Mouse (Mus musculus) naive thymus-derived CD4-positive, alpha-beta T cell, adult 2 months (primary cell): ENCODE results near the gene Slu7.

Experiments
- DNase-seq: peaks from one replicate; pipeline ENCODE4 v3.0.0-alpha.2; 2011; ENCODE audit warnings: low read depth

The Slu7 gene

DNA sequence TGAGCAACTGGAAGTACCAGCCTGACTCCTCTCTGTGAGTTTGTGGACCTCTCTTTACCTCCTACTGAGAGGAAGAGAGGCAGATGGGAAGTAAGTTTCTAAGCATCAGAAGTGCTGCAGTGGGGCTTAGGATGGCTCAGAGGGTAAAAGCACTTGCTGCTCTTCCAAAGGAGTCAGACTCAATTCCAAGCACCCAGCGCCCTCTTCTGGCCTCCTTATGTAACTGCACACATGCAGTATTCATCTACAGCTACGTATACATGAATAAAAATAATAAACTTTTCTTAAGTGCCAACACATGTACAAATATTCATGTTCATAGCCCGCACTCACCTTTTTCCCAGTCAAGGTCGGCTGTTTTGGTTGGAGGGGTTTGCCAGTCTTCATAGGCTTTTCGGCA is 9.2 kb upstream of the Slu7 start:
- peak; percentile 25 for DNase-seq

DNA sequence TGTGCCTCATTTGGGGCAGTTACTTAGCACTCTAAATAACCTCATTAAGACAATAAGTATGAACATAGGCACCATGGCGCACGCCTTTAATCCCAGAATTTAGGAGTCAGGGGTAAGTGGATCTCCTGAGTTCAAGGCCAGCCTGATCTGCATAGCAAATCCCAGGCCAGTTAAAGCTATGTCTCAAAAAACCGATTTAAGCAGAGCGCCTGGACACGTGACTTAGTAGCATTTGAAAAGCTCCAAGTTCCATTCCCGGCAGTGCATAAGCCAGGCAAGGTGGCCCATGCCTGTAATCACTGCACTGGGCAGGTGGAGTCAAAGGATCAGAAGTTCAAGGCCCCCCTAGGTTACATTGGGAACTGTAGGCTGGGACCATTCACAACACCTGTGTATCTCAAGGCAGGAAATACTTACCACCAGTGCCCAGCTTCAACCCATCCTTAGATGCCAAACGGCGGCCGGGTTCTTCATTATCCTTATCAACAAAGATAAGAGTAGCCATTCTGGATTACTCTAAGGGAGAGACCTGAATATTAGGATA is 8.3 kb upstream of the Slu7 start:
- no peak for DNase-seq

DNA sequence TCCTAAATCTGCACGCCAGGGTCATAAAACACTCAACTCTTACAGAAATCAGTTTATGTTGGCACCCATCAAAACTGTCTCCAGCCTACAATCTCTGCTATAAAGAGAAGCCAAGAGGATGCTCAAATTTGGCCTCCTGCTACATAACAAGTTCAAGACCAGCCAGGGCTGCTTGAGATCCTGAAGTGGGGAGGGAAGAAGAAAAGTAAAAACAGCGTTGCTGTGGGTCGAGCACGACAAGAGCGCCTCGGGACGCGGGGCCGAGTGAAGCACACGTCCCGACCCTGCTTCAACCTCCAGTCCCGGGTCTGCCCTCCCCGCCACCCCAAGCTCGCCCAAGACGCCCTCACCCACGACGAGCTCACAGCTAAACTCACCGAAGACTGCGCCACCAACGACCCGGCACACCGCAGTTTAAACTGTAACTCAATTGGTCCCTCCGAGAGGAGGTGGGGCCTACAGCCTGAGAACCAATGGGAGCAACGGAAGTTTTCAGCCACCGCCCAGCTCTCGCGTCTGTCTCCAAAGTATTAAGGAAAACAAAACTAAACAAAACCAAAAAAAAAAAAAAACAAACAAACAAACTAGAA is 7.6 kb upstream of the Slu7 start, which contains the start of gene Pttg1:
Gene Pttg1 (minus strand): TSS at position 428 of the 590 bp plus-strand sequence.
- peak; percentile 92 for DNase-seq

DNA sequence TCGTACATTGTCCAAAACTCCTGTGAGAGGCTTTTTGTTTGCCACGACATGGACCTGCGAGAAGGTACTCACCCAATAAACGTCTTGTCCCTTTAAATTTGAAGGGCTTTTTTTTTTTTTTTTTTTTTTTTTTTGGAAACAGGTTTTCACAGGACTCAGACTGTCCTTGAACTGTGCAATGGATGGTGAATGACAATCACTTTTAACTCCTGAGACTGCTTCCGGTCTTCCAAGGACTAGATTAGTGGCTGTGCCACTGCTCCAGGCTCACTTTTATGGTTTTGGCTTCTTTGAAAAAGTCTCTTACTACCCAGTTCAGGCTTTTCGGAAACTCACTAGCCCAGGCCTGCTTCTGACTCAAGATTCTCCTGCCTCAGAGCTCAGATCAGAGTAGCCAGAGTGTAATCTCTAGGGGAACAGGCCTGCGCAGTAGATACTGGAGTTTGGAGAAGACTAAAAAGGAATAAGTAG is 7.1 kb upstream of the Slu7 start:
- no peak for DNase-seq

DNA sequence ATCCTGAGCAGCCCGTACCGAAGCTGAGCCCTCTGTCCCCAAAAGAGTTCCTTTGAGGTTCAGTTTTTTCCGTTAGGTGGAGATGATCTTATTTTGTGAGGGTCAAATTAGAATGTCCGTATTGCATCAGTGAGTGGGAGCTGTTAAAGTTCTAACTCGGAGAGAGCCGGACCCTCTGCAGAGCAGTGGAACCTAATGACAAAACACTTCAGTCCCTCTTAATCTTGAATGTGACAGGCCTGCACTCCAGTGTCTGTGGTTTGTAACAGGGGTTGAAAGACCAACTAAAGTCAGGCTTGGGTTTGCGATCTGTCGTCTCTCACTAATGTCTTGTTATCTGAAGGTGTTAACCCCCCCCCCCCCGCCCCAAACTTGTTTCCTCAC is 472 bp downstream of the Slu7 start:
- DNase-seq: no peak

DNA sequence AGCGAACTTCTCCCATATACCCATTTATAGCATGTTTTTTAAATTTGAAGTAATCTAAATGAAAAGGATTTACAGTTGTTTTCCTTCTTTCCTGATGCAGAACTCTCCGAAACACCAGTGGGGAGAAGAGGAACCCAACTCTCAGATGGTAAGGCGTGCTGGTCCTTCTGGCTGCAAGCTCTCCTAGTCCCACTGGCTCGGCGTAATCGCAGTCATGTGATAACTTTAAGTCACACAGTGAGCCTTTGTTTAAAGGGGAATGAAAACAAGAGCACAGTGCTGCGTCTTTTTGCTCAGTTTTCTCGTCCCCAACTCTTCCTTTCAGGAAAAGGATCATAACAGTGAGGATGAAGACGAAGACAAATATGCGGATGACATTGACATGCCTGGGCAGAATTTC is 7.6 kb downstream of the Slu7 start:
- no peak for DNase-seq

DNA sequence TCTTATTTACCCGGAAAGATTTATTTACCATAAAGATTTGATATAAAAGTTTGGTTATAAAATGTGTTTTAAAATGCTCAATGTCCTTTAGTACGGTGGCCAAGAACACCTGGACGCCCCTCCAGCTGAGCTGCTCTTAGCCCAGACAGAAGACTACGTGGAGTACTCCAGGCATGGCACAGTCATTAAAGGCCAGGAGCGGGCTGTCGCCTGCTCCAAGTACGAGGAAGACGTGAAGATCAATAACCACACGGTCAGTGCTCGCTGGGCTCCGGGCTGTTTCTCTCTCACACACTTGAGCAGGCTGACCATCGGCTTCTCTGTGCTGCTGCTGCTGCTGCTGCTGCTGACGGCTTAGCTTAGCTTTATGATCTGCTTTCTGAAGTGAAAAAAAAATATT is 9.6 kb downstream of the Slu7 start:
- DNase-seq: no peak

DNA sequence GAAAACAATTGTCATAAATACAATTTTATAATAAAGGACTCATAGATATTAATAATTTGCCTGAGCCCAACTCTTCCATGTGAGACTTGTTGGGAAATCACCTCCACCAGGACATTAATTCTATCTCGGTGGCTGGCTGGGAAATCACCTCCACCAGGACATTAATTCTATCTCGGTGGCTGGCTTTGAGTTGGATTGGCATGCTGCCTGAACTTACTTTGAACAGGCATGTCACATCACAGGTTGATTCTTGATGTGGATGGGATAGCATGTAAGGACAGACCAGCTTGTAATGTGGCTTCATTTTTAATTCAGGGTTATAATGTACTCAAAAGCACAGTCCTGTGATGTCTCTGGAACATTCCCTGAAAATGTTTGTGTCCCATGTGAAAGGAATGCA is 16.4 kb downstream of the Slu7 start:
- DNase-seq: no peak

DNA sequence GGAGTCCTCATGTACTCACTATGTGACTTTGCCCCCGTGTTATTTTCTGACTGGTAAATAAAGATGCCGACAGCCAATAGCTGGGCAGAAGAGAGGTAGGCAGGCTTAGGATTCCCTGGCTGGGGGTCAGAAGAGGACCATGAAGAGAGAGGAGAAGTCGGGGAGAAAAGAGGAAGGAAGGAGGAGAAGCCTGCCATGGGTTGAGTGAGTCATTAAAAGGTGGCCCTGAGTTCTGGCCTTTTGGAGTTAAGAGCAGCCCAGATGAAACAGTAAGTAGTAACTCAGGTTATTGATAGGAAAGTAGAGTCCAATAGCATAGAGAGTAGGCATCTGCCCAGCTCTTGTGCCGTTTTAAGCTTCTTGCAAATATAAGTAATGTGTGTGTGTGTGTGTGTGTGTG is 17.8 kb downstream of the Slu7 start:
- DNase-seq: no peak

DNA sequence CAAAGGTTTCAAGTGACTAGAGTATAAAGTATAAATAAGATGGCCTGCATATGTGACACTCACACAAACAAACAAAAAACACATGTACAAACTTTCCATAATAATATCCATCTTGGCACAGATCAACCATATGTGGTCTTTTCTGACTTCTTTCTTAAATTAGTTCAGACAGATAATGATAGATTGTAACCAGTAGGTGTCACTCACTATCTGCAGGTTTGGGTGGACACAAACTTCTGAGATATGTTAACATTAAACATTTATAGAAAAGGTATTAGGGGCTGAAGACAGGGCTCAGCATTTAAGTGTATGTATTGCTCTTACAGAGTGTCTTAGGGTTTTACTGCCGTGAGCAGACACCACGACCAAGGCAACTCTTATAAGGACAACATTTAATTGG is 18.7 kb downstream of the Slu7 start:
- no peak for DNase-seq

DNA sequence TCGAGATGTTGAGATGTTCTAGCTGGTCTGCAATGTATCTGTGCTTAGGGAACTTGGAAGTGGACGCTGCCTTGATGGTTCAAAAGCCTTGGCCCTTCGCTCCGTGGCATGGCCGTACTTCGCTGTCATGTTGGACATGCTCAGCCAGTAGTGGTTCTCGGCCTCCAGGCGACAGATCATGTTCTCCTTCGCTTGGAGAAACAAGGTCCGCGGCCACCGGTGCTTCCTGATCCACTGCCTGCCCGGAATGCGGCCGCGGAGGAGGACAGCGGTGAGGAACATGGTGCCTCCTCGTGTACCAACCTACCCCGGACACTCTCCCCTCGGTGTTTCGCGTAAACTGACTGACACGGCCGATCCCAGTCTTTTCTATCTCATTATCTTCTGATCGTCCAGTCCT is 29.7 kb downstream of the Slu7 start:
- DNase-seq: no peak

DNA sequence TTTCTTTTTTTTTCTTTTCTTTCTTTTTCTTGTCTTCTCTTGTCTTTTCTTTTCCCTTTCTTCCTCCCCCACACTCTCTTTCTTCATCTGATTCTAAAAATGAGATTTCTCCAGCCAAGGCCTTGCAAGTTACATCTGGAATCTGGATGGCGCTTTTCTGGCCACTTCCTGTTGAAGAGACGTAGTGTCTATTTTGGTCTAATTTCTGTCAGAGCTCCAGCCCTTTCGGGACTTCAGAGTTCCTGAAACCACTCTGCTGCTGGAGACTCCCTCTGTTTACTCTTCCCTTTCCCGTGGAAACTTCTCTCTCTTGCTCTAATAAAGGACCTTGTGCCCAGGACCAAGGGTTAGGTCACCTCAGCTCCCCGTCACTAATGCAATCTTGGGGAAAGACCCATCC is 36.6 kb downstream of the Slu7 start:
- no peak for DNase-seq

DNA sequence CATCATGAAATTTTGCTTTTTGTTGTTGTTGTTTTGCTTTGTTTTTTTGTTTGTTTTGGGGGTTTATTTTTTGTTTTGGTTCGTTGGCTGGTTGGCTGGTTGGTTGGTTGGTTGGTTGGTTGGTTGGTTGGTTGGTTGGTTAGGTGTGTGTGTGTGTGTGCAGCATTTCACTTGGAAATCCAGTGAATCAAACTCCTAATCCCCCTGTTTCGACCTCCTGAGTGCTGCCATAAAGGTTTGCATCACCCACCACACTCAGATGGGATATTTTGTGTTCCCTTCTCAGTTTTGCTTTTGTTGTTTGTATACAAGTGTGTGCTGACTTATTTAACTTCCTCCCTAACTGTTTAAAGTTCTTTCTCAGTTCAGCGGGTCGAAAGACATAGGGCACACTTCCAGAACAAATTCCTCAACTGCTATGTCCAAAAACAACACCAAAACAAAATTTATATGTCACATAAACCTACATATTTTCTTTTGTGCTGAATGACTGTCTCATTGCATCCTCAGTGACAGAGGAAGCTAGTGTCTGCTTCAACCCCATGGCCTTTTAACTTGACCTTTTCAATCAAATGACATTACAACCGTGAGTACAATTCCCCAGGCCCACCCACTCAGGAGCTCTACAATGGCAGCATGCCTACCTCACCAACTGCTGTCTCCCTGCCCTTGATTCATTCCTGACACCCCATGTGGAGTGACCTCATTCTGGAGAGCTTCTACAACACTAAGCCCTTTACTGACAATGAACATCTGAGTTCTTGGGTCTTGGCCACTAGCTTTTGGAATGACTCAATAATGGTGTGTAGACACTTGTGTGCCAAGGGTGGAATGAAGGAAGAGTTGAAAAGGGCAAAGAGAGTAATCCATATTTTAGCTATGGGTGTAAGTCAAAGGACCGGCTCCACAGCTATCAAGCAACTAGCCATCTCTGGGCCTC is 37.6 kb downstream of the Slu7 start:
- DNase-seq: no peak

DNA sequence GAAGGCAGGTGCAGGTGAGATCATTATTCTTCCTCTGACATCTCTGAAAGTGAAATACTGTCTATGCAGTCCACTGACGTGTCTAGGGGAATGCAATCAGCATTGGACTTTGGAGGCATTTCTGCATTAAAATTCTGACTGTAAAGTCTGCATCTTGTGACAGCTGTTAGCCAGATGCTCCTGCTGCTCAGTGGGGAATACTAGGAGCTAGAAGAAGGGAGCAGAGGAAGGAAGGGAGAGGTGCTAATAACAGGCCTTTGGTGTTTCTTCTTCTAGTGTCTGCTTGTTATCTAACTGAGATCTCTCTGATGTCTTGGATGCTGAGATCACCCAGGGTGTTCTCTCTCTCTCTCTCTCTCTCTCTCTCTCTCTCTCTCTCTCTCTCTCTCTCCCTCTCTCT is 39.6 kb downstream of the Slu7 start:
- no peak for DNase-seq

DNA sequence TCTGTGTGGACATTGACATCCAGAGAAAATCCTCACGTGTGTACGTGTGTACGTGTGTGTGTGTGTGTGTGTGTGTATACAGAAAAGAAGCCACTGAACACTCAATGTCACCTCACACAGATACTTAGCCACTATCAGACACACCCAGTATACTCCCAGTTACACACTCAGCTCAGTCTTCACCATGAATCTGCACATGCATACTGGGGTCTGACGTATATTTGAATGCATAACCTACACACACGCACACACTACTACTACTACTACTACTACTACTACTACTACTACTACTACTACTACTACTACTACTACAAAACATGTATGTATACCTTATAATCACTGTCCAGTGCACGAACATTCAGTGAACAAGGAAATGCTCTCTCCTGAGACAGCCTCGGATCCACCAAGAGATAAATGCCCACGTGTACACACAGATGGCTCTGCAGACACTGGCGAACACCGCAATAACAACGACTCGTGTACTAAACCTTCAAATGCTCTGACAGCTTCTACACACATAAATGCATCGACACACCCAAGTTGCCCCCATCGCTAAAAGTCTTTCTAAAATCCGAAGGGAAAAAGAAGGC is 40.2 kb downstream of the Slu7 start:
- DNase-seq: no peak

DNA sequence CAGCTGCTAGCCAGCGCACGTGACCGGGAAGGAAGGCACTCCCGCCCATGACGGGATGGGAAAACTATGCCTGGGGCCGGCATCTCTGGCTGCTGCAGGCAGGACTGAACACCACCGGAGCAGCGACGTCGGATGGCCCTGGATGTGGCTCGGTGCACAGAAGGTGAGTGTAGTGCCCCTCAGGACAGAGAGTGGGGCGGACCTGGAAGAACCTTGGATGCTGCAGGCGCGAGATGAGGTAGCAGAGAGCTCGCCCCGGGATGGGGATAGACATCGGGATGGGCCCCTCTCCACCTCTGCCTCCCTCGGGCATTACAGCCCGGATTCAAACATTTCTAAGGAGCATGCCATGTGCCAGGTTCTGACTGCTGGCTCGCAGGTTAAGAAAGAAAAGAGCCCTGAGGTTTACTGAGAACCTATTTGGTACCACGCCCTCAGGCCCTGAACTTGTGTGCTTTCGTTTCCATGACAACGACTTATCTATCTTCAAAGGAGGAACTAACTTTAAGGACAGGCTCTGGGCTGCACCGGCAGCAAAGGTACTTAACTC is 40.8 kb downstream of the Slu7 start, which contains the start of gene C1qtnf2:
Gene C1qtnf2 (plus strand): TSS at position 52 of the 550 bp plus-strand sequence.
- peak; percentile 53 for DNase-seq

DNA sequence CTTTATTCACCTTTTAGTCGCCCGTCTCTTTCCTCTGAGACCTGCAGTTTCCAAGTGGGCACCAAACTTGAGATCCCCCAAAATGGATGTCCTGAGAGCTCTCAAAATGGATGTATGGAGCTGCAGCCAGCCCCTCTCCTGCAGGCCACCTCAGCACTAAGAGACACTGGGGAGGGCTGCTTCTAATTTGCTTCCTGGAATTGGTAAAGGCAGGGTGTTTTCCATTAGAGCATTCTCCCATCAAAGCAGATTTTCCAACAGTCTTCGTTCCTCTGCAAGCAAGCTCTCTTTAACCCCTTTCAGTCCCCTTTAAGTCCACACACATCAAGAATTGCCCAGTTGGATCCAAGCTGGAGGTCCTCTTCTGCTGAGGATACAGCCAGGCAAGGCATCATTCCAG is 45.8 kb downstream of the Slu7 start:
- no peak for DNase-seq

DNA sequence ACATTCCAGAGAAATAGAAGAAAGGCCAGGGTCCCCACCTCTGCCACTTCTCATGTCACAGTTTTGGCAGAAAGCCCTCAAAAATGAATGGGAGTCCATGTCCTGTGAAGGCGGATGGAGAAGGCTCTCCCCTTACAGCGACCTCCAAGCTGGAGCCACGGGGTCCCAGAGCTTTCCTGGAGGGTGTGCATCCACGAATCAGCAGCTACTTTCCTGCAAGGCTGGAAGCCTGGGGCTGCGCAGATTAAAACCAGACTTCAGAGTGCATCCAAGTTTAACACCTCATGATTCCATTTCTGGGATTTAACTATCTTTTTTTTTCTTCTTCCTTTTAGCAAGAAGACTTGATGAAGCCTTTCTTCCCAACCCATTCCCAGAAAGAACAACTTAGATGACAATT is 47.0 kb downstream of the Slu7 start:
- DNase-seq: no peak

DNA sequence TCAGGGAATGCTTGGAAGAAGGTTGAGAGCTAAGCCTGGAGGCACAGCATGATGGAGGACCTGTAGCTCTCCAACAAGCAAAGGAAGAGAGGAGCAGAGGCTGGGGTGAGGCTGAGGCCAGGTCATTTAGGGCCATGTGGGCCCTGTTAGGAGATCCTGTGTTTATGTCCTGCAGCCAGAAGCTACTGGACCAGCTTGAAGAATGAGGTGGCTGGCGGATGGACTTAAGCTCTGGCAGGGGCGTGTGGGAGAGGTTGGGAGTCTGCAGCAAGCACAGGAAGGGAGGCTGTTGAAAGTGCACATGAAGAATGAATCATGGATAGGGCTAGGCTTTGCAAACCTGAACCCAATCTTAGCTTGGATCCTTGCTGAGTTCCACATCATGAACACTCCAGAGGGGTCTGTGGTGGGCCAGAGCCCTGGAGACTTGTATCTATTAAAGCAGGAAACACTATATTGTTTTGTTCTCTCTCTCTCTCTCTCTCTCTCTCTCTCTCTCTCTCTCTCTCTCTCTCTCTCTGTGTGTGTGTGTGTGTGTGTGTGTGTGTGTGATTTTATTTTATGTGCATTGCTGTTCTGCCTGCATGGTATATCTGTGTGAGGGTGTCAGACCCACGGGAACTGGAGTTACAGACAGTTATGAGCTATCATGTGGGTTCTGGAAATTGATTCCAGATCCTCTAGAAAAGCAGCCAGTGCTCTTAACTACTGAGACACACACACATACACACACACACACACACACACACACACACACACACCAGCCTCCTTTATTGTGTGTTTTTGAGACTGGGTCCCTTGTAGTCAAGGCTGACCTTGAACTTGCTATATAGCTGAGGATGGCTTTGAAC is 48.4 kb downstream of the Slu7 start:
- no peak for DNase-seq

DNA sequence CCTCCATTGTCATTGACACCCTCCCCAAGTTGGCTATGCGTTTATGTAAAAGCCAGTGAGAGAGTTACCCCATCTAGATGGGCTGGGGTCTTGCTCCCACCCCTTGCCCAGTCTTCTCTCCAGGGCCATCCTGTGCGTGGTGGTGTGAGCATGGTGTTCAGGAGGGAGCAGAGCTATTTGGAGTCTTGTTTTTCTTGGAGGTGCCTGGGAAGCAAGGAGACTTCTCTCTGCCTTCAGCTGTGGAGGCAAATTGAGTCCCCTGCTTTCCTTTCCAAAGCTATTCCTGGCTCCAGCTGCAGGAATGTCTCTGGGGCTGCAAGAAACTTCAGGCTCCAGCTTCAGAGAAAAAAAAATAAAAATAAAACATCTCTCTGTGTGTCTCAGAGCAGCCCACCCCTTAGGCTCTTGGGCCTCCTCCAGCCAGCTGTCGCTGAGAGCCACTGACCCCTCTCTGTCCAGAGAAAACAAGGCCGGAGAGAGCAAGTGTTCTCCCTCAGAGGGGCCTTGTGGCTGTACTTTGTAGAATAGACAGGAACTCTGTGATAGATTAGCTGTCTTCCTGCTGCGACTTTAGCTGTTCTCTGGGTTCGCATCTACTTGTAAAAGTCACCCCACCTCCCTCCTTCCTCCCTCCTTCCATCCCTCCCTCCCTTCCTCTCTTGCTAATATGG is 49.7 kb downstream of the Slu7 start:
- no peak for DNase-seq

DNA sequence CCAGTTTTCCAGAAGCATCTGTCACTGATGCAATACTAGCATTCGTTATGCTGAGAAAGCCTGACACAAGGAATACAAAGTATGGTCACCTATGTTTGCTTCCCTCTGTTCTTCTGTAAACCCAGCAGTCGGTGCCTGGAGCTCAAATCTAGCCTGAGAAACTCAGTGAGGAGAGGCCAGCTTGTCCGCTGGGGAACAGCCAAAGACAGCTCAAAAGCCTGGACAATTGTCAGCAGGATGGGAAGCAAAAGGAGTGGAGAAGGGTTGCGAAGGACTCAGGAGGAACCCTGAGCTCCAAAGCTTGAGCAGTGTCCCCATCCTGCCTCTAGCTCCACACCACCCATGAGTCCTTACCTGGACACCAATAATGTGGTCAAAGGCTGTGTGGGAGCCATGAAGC is 50.5 kb downstream of the Slu7 start:
- no peak for DNase-seq
